Mouse (Mus musculus): ENCODE results near the gene Ifit2. TPM values are rescaled to one million over a fixed set of nuclear protein-coding genes. Genes with fewer than 3 reads are reported as not detected.

The Ifit2 gene
- total and polyA plus RNA-seq, 3 experiments, result 0.23 to 0.33 TPM; not detected in 1

DNA sequence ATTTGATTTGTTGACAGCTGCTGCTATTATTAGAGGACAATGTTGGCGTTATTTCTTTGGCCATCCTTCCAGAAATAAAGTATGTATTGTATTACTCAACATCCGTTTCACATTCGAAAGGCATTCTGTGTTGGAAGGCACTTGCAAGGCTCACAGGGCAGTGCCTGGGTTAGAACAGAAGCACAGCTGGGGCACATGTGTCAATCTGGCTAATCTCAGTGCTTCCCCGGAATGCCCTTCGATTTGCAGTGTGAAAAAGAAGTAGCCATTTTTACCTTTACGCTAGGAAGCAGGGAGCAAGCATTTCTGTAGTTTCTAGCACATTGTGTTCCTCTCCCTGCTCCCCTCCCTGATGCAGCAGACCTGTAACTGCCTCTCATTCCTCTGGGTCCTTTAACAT, 2.5 kb downstream of the Ifit2 start:
- H3K9me3 ChIP-seq (replicated peaks), result no peaks in the 10 kb centered on the region
- no peak for TF ChIP-seq POLR2AphosphoS5 (IDR thresholded peaks at IDR 0.05; ENCODE audit: insufficient replicate concordance, low read depth, low read length)
- TF ChIP-seq GATA2 (IDR thresholded peaks at IDR 0.05; ENCODE audit: borderline replicate concordance, low read depth, low read length), result no peak
- TF ChIP-seq TAL1 (conservative IDR thresholded peaks at IDR 0.05; ENCODE audit: low read depth, low read length), result no peak
- TF ChIP-seq GATA1 (IDR thresholded peaks at IDR 0.05; ENCODE audit: borderline replicate concordance, low read length), result no peak
- no peak for TF ChIP-seq CTCF (IDR thresholded peaks at IDR 0.05; ENCODE audit: low read depth, low read length)
- no peak overlapping the region for H3K4me3 ChIP-seq (ENCODE audit: low read depth, low read length)
- ATAC-seq (ENCODE audit: extremely low read depth, insufficient number of reproducible peaks, low FRiP score, poor library complexity, severe bottlenecking) (no peak), DNase-seq (ENCODE audit: low spot score) (no peak)
- H3K4me1 ChIP-seq (ENCODE audit: insufficient read depth, low read depth, low read length), result peaks cover 6% of the 10 kb centered on the region
- H3K27me3 ChIP-seq (ENCODE audit: insufficient read depth, low read length), result peaks cover 12% of the 10 kb centered on the region
- H3K36me3 ChIP-seq (replicated peaks), result no peaks in the 10 kb centered on the region

DNA sequence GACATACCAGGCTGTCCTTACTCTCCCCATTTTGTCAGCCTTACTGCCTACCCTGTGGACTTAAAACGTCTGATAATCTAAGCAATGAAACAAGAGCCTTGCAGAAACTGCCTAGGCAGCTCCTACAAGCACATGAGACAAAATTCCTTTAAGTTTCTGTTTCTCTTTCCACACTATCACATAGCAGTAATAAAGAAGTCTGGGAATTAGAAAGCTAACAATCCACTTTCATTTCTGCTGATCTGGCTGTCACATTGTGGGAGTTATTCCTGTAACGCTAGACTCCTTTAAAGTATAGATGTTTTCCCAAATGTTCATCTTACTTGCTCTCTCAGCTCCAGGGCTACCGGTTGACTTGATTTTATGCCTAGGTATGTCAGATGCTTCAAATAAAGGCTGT, 3.0 kb downstream of the Ifit2 start:
- H3K27me3 ChIP-seq (ENCODE audit: insufficient read depth, low read length), result peaks cover 12% of the 10 kb centered on the region
- H3K4me1 ChIP-seq (ENCODE audit: insufficient read depth, low read depth, low read length), result peaks cover 6% of the 10 kb centered on the region
- no peak for TF ChIP-seq TAL1 (conservative IDR thresholded peaks at IDR 0.05; ENCODE audit: low read depth, low read length)
- TF ChIP-seq POLR2AphosphoS5 (IDR thresholded peaks at IDR 0.05; ENCODE audit: insufficient replicate concordance, low read depth, low read length), result no peak
- no peak for TF ChIP-seq GATA1 (IDR thresholded peaks at IDR 0.05; ENCODE audit: borderline replicate concordance, low read length)
- TF ChIP-seq CTCF (IDR thresholded peaks at IDR 0.05; ENCODE audit: low read depth, low read length), result no peak
- TF ChIP-seq GATA2 (IDR thresholded peaks at IDR 0.05; ENCODE audit: borderline replicate concordance, low read depth, low read length), result no peak
- no peaks in the 10 kb centered on the region for H3K36me3 ChIP-seq (replicated peaks)
- DNase-seq (ENCODE audit: low spot score) (no peak), ATAC-seq (ENCODE audit: extremely low read depth, insufficient number of reproducible peaks, low FRiP score, poor library complexity, severe bottlenecking) (no peak)
- no peak overlapping the region for H3K4me3 ChIP-seq (ENCODE audit: low read depth, low read length)
- H3K9me3 ChIP-seq (replicated peaks), result no peaks in the 10 kb centered on the region

DNA sequence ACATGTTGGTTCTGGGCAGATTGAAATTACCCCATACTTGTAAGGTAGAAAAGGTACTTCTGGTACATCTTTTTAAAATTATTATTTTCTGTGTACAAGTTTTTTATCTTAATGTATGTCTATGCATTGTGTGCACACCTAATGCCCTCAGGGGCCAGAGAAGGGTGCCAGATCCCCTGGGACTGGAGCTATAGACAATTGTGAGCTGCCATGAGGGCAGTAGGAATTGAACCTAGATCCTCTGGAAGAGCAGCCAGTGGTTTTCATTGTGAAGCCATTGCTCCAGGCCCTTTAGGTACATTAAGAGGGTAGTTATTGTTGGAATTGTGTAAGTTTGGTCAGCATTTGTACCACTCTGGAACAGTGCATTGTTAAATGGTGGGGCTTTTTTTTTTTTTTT, 3.6 kb downstream of the Ifit2 start:
- Histone ChIP-seq H3K4me1 (ENCODE audit: insufficient read depth, low read depth, low read length) (peaks cover 6% of the 10 kb centered on the region), H3K36me3 (replicated peaks) (no peaks in the 10 kb centered on the region), H3K9me3 (replicated peaks) (no peaks in the 10 kb centered on the region), H3K4me3 (ENCODE audit: low read depth, low read length) (no peak overlapping the region), H3K27me3 (ENCODE audit: insufficient read depth, low read length) (peaks cover 10% of the 10 kb centered on the region)
- ATAC-seq (ENCODE audit: extremely low read depth, insufficient number of reproducible peaks, low FRiP score, poor library complexity, severe bottlenecking), result no peak
- no peak for TF ChIP-seq POLR2AphosphoS5 (IDR thresholded peaks at IDR 0.05; ENCODE audit: insufficient replicate concordance, low read depth, low read length)
- no peak for TF ChIP-seq GATA1 (IDR thresholded peaks at IDR 0.05; ENCODE audit: borderline replicate concordance, low read length)
- TF ChIP-seq CTCF (IDR thresholded peaks at IDR 0.05; ENCODE audit: low read depth, low read length), result no peak
- TF ChIP-seq GATA2 (IDR thresholded peaks at IDR 0.05; ENCODE audit: borderline replicate concordance, low read depth, low read length), result no peak
- no peak for TF ChIP-seq TAL1 (conservative IDR thresholded peaks at IDR 0.05; ENCODE audit: low read depth, low read length)
- DNase-seq (ENCODE audit: low spot score), result no peak

DNA sequence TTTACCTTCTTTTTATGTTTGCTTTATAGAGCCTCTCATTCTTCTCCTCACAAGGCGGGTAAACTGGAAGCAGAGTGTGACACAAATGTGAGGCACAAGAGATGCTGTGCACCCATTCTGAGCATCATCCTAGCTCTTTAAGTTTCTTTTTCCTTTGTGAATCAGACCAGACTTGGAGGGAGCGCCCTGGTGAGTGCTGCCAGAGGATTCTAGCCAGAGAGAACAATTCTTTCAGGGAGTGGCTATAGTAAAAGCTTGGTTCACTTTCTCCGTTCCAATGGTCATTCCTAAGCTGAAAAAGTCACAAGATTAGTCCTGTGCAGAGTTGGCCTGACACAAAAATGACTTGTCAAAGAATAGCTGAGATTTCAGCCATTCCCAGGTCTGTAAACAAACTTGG, 6.1 kb downstream of the Ifit2 start:
- no peak overlapping the region for H3K4me3 ChIP-seq (ENCODE audit: low read depth, low read length)

DNA sequence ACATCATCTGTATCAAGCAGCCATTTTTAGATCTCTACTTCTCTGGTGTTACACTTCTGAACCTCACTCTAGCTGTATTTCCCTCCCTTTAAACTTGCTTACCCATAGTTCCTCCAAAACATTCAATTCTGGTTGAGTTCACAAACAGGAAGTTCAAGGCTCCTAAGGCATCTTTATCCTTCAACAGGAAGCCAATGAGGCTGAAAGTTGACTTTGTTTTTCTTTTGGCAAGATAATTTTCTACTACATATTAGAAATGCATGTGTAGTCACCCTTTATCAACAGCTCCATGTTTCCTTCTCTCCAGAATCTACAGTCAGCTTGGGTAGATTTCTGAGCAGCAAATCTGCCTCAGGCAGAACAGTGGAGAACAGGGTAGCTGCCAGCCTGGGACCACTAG, 12.1 kb downstream of the Ifit2 start:
- Histone ChIP-seq H3K27me3 (ENCODE audit: insufficient read depth, low read length) (no peaks in the 10 kb centered on the region), H3K9me3 (replicated peaks) (no peaks in the 10 kb centered on the region), H3K4me3 (ENCODE audit: low read depth, low read length) (no peak overlapping the region), H3K4me1 (ENCODE audit: insufficient read depth, low read depth, low read length) (no peaks in the 10 kb centered on the region), H3K36me3 (replicated peaks) (no peaks in the 10 kb centered on the region)
- ATAC-seq (ENCODE audit: extremely low read depth, insufficient number of reproducible peaks, low FRiP score, poor library complexity, severe bottlenecking) (no peak), DNase-seq (ENCODE audit: low spot score) (no peak)
- TF ChIP-seq GATA1 (IDR thresholded peaks at IDR 0.05; ENCODE audit: borderline replicate concordance, low read length), result no peak
- no peak for TF ChIP-seq POLR2AphosphoS5 (IDR thresholded peaks at IDR 0.05; ENCODE audit: insufficient replicate concordance, low read depth, low read length)
- no peak for TF ChIP-seq GATA2 (IDR thresholded peaks at IDR 0.05; ENCODE audit: borderline replicate concordance, low read depth, low read length)
- TF ChIP-seq TAL1 (conservative IDR thresholded peaks at IDR 0.05; ENCODE audit: low read depth, low read length), result no peak
- no peak for TF ChIP-seq CTCF (IDR thresholded peaks at IDR 0.05; ENCODE audit: low read depth, low read length)

More for the DNA sequence above, 6.1 kb downstream of the Ifit2 start:
- TF ChIP-seq POLR2AphosphoS5 (IDR thresholded peaks at IDR 0.05; ENCODE audit: insufficient replicate concordance, low read depth, low read length) (no peak), GATA1 (IDR thresholded peaks at IDR 0.05; ENCODE audit: borderline replicate concordance, low read length) (no peak), CTCF (IDR thresholded peaks at IDR 0.05; ENCODE audit: low read depth, low read length) (no peak), GATA2 (IDR thresholded peaks at IDR 0.05; ENCODE audit: borderline replicate concordance, low read depth, low read length) (no peak), TAL1 (conservative IDR thresholded peaks at IDR 0.05; ENCODE audit: low read depth, low read length) (no peak)
- H3K9me3 ChIP-seq (replicated peaks), result no peaks in the 10 kb centered on the region
- no peak for ATAC-seq (ENCODE audit: extremely low read depth, insufficient number of reproducible peaks, low FRiP score, poor library complexity, severe bottlenecking)
- DNase-seq (ENCODE audit: low spot score), result no peak
- no peaks in the 10 kb centered on the region for H3K36me3 ChIP-seq (replicated peaks)
- no peaks in the 10 kb centered on the region for H3K4me1 ChIP-seq (ENCODE audit: insufficient read depth, low read depth, low read length)
- H3K27me3 ChIP-seq (ENCODE audit: insufficient read depth, low read length), result no peaks in the 10 kb centered on the region

DNA sequence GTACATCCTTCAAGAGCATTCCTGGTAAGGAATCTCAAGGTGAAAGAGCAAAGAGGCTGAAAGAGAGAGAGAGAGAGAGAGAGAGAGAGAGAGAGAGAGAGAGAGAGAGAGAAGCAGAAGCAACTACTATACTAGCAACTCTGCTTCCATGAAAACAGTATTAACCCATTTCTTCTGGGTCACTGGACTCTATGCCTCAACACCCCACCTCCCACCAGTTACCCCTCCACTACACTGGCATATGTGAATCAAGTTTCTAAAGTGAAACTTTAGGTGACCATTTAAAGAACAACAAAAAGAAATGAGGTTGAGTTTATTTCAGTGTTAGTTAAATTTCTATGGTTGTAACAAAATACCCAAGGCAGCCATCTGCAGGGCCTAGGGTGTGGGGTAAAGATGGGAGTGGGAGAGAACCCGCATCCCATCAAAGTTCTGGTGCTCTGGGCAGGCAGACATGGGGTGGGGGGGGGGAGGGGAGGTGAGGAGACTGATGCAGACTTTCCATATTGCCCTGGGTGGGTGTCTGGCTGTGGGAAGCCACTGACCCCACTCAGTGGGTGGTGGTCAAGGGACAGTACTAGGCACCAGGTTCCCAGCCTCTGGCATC, 15.8 kb downstream of the Ifit2 start:
- H3K9me3 ChIP-seq (replicated peaks), result no peaks in the 10 kb centered on the region
- ATAC-seq (ENCODE audit: extremely low read depth, insufficient number of reproducible peaks, low FRiP score, poor library complexity, severe bottlenecking) (no peak), DNase-seq (ENCODE audit: low spot score) (no peak)
- H3K36me3 ChIP-seq (replicated peaks), result no peaks in the 10 kb centered on the region
- TF ChIP-seq POLR2AphosphoS5 (IDR thresholded peaks at IDR 0.05; ENCODE audit: insufficient replicate concordance, low read depth, low read length) (no peak), GATA1 (IDR thresholded peaks at IDR 0.05; ENCODE audit: borderline replicate concordance, low read length) (no peak), TAL1 (conservative IDR thresholded peaks at IDR 0.05; ENCODE audit: low read depth, low read length) (no peak), CTCF (IDR thresholded peaks at IDR 0.05; ENCODE audit: low read depth, low read length) (no peak), GATA2 (IDR thresholded peaks at IDR 0.05; ENCODE audit: borderline replicate concordance, low read depth, low read length) (no peak)
- H3K4me3 ChIP-seq (ENCODE audit: low read depth, low read length), result no peak overlapping the region
- H3K4me1 ChIP-seq (ENCODE audit: insufficient read depth, low read depth, low read length), result no peaks in the 10 kb centered on the region
- 0 out of 2 replicates have a peak, but pooled peaks cover 3% of the 10 kb centered on the region for H3K27me3 ChIP-seq (ENCODE audit: insufficient read depth, low read length)
